Mouse (Mus musculus) embryo, embryonic 11.5 days (tissue): ENCODE measurements around the gene Cela3b.
A peak's percentile ranks its signal among the peaks of the same experiment; 100 is the strongest.
"Not testable (repeated sequence)": the region's sequence is repeated elsewhere in the genome, so short reads cannot be mapped to it uniquely, and the experiment has no call there.

ENCODE experiments used
- DNase-seq: peaks from one replicate; pipeline ENCODE4 v3.0.0-alpha.2; 2012; ENCODE audit warnings: low read depth, low spot score

The Cela3b gene

DNA sequence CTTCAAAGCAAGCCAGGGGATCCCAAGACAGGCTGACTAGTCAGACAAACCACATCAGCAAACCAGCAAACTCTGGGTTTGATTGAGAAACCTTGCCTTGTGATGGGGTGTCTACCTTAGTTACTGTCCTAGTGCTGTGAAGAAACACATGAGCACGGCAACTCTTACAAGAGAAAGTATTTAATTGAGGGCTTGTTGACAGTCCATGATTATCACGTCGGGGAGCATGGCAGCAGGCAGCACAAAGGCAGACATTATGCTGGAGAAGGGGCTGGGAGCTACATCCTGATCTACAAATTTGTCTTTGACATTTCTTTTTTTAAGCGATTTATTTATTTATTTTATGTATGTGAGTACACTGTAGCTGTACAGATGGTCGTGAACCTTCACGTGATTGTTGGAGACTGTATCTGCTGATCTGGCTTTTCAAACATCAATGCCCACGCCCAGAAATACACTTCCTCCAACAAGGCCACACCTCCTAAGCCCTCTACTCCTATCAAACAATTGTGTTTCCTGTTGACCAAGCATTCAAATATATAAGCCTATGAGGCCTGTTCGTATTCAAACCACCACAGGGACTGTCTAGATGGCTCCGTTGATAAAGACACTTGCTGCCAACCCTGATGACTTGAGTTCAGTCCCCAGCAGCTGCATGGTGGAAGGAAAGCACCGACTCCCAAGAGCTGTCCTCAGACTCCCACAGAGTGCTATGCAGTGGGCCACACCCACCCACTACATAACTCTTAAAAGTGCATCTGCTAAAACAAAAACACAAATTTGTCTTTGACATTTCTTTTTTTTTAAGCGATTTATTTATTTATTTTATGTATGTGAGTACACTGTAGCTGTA is 12.4 kb downstream of the Cela3b start:
- no peak for DNase-seq

- DNase-seq = no peak
These were observed 15.4 kb downstream of the Cela3b start for GRCm38 (mm10) chr4:137414936-137415335.

- not testable (repeated sequence) for DNase-seq
These were observed 18.1 kb downstream of the Cela3b start for GRCm38 (mm10) chr4:137412185-137412709.

DNA sequence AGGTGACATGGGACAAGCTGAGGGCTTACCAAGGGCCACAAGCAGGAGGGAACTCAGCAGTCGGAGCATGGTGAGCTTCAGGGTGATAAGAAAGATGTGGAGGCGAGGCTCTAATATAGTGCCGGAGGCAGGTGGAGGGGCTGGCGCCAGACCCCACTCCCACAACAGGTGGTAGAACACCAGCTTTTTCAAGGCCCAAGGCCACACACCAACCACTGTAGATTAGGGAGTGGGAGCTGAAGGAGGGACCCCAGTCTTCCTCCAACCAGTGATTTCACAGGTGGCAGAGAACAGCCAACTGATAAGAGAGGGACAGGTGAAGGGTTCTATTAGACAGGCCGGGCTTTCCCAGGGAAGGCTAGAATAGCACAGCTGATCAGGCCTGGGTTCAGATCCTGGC is 20.6 kb downstream of the Cela3b start, which contains the start of gene Cela3a:
Gene Cela3a (minus strand): TSS at position 101 of the 400 bp plus-strand sequence.
- DNase-seq = no peak

DNA sequence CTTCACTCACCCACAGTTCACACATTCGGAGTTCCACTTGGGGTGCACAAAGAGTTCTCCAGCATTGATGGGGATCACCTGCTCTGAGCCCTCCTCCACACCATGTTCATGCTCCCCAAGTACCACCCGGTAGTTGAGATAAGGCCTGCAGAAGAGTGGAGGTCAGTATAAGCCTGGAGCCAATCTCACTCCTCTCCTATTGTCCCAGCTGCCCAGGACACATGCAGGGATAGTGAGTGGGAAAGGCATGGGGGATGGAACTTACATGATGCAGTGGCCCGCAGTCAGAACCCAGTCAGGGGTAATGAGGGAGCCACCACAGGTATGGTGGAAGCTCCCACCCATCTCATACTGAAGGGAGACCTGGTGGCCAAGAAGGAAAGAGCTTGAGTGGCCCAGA is 24.8 kb downstream of the Cela3b start:
- DNase-seq = no peak

DNA sequence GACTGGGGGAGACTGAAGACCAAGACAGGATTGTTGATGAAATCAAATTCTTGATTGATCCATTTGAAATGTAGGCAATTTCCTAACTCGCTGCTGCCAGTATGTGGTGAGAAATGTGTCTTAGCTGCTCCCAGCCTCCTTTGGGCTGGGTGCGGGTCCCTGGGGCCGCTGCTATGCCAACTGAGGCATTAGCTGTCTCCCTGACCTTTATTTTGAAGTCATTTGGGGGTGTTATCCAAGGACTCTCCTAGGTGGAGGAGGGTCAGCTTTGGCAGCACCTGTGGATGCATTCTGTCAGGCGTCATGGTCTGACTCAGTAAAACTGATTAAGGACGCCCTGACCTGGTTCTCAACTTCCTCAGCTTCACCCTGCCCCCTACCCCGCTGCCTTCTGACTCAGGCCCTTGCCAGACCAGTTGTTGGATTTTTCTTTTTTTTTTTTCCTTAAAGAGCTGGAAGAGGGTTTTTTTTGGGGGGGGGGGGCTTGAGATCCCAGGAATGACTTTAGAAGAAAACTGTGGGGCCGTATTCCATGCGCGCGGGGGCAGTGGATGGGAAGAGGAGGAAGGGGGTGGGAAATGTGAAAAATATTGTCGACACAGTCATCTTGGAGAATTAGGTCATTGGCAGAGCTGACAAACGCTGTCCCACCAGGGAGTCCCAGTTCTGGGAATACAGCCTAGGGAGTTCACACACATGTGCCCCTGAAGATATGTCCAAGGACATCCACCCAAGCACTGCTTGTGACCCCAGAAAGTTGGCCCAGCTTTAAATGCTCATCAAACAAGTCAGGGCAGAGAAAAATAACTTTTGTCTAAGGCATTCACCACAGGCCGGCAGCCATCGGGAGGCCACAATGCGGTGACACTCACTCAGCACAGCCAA is 33.5 kb downstream of the Cela3b start:
- DNase-seq = no peak

GRCm38 (mm10) chr4:137393378-137394135 is 36.8 kb downstream of the Cela3b start:
- DNase-seq = no peak

DNA sequence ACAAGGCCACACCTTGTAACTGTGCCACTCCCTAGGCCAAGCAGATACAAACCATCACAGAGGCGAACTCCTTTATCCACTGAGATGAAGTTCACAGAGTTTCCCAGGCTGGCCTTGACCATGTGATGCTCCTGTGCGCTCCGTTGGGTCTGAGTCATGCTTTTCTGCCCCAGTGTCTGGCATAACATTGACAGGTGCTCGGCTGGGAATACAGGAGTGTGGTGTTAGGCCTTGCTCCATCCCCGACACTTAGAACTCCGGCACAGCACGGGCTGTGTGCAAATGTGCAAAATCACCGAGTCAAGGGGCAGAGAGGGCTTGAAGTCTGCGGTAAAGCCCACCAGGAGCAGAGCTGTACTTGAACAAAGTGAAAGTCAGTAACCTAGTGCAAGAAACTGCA is 37.5 kb downstream of the Cela3b start:
- DNase-seq = no peak

DNA sequence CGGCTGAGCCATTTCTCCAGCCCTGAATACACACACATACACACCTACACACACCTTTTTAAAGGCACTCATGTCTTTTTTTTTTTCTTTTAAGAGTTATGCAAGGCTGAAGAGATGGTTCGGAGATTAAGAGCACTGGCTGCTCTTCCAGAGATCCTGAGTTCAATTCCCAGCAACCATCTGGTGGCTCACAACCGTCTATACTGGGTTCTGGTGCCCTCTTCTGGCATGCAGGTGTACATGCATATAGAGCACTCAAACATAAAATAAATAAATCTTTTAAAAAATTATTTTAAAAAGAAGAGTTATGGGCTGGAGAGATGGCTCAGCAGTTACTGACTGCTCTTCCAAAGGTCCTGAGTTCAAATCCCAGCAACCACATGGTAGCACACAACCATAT is 39.1 kb downstream of the Cela3b start:
- DNase-seq = no peak

GRCm38 (mm10) chr4:137390196-137390595 is 40.1 kb downstream of the Cela3b start:
- DNase-seq = no peak

DNA sequence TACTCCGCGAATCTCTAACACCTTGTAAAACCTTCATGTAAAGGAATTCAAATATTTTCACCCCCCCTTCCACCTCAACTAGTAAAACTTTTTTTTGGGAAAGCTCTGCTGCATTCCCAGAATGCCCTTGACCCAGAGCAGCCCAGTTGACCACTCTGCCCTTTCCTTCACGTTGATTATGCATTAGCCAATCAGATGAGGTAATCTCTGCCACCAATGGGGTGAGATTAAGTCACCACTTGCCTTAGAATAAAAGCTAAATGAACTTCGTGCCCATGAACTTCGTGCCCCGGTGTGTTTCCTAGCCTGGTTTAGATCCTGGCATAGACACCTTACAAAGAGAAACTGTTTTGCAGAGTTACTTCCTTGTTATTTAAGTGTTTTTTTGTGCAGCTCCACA is 41.4 kb downstream of the Cela3b start:
- no peak for DNase-seq

DNA sequence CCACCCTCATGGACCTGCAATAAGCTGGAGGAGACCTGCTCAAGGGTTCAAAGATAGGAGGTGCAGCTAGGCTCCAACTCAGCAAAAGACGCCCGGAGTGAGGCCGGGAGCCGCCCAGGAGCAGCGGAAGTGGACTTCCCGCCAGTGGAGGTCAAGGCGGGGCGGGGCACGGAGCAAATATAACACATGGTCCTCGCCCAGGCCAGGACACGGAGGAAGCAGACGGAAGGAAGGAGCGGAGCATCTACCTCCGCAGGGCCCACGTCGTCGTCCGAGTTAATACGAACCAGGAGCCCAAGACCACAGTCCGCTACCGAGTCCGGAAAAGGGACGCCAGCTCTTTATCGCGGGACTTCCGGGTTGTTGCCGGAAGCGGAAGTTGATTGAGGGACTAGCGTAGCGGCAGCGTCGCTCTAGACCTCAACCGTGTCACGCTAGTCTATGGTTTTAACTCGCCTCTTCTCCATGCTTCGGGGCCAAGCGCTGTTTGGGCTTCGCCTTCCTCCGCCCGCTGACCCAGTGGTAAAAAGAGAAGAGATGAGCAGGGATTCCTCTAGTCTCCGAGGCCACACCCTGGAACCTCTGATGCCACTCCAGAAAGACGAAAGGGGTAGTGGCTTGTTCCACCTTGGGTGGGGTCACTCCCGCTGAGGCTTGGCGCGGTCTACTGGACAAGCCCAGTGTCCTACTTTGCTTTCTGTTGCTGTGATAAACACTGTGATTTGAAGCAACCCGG is 42.1 kb downstream of the Cela3b start:
- peak; percentile 81 for DNase-seq

DNA sequence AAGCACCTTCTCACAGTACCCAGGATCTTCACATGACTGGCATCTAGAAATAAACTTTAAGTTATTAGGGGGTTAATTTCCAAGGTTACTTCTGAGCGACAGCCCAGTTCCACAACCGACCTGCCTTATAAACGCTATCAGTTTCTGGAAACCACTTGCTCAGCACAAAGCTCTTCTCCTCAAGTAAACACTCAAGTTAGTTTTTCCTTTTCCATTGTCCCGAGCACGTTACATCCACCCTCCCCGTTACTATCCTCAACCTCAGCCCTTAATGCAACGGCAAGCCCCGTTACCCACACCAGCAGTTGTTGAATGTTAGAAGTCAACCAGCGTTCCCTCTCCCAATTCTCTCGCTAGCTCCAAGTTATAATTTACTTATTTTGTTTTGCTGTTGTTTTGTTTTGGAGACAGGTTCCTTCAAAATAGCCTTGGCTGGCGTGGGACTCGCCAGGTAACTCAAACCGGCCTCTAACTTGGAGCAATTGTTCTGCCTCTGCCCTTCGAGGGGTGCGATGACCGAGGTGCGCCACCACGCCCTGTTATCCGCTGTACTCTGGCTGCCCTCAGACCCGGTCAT is 42.8 kb downstream of the Cela3b start:
- DNase-seq = no peak

DNA sequence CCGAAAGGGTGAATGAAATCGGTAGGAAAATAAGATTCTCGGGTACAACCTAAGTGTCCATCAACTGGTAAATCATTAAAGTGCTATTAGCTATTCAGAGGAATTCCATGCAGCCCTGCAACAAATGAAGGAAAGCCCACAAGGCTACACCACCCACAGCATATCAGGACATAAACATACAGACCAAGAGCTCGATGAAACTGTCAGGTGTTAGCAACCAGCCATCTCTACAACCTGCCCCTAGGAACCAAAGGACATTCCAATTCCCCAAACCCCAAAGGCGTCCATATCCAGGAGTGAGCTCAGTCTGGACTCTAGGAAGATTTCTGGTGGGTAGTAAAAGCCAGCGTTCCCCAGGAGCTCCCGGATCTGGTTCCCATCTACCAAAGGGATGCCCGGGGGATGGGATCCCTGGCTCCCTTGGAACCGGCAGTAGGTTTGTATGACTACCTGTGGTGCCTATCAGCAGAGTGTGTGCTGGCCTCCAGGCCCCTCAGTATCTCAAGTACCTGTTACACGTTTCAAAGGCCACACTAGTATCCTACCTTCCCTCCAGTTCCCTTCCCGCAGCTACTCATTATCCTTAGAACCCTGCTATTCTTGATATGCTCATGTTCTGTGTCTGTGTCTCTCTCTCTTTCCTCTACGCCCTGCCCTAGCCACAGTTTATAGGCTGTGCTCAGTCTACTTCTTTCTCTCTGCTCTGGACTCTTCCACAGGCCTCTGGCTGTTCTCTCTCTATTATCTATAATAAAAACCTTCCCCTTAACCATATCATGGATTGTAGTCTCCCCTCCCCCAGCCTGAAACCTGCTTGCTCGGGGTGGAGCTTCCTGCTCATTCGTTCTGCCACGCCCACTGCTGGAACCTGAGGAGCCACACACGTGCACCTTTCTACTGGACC is 49.4 kb downstream of the Cela3b start:
- DNase-seq = no peak

GRCm38 (mm10) chr4:137379713-137380255 is 50.6 kb downstream of the Cela3b start:
- DNase-seq = no peak

GRCm38 (mm10) chr4:137379085-137379484 is 51.3 kb downstream of the Cela3b start:
- no peak for DNase-seq

- DNase-seq = no peak
These were observed 52.6 kb downstream of the Cela3b start for GRCm38 (mm10) chr4:137377526-137378304.

GRCm38 (mm10) chr4:137376778-137377177 is 53.6 kb downstream of the Cela3b start:
- DNase-seq = no peak
